Mouse (Mus musculus) myocyte (in vitro differentiated cells): ENCODE data around the gene Mapk8ip3.

Experiments used
- CEBPB ChIP-seq: IDR thresholded peaks from 2 replicates; pipeline ENCODE4 v1.6.1; 2011; ENCODE audit warnings: mild to moderate bottlenecking, moderate library complexity; ENCODE audit not compliant: poor library complexity, insufficient read depth, severe bottlenecking
- E2F4 ChIP-seq: IDR thresholded peaks from one replicate; pipeline ENCODE4 v1.6.1; 2011; ENCODE audit warnings: mild to moderate bottlenecking, control low read depth, moderate library complexity; ENCODE audit not compliant: insufficient read depth
- MAX ChIP-seq: IDR thresholded peaks from one replicate; pipeline ENCODE4 v1.6.1; 2011; ENCODE audit warnings: low read depth, mild to moderate bottlenecking, control low read depth
- MYOD1 ChIP-seq, 3 experiments: IDR thresholded peaks; one replicate each; pipeline ENCODE4 v1.6.1; 2011; ENCODE audit warnings: control low read depth in 2 of 3, low read depth in 2 of 3, mild to moderate bottlenecking in 2 of 3, moderate library complexity in 1 of 3; ENCODE audit not compliant: insufficient read length in 2 of 3, control insufficient read depth in 1 of 3
- MYOG ChIP-seq, 3 experiments: IDR thresholded peaks; one replicate each; pipeline ENCODE4 v1.6.1; 2011; ENCODE audit warnings: control low read depth in 2 of 3, low read depth in 2 of 3, mild to moderate bottlenecking in 2 of 3; ENCODE audit not compliant: insufficient read length in 2 of 3, control insufficient read depth in 1 of 3, insufficient read depth in 1 of 3
- POLR2A ChIP-seq: IDR thresholded peaks from one replicate; pipeline ENCODE4 v1.6.1; 2011; ENCODE audit warnings: low read depth, mild to moderate bottlenecking, control low read depth, moderate library complexity; ENCODE audit not compliant: insufficient read length
- POLR2AphosphoS2 ChIP-seq: IDR thresholded peaks from one replicate; pipeline ENCODE4 v1.6.1; 2011; ENCODE audit warnings: low read depth, control low read depth; ENCODE audit not compliant: insufficient read length
- REST ChIP-seq: IDR thresholded peaks from one replicate; pipeline ENCODE4 v1.6.1; 2011; ENCODE audit warnings: mild to moderate bottlenecking, control low read depth, moderate library complexity; ENCODE audit not compliant: insufficient read depth, insufficient read length
- SRF ChIP-seq: IDR thresholded peaks from one replicate; pipeline ENCODE4 v1.6.1; 2011; ENCODE audit warnings: low read depth; ENCODE audit not compliant: control insufficient read depth, insufficient read length
- TCF12 ChIP-seq: IDR thresholded peaks from one replicate; pipeline ENCODE4 v1.6.1; 2011; ENCODE audit warnings: mild to moderate bottlenecking, control low read depth; ENCODE audit not compliant: poor library complexity, insufficient read depth, severe bottlenecking
- TCF3 ChIP-seq: IDR thresholded peaks from one replicate; pipeline ENCODE4 v1.6.1; 2011; ENCODE audit warnings: low read depth, control low read depth; ENCODE audit not compliant: insufficient read length
- USF1 ChIP-seq: IDR thresholded peaks from one replicate; pipeline ENCODE4 v1.6.1; 2011; ENCODE audit warnings: low read depth, mild to moderate bottlenecking, control low read depth, moderate library complexity

GRCm38 (mm10) chr17:24935666-24936065, 1.1 kb downstream of the Mapk8ip3 start:
- TF ChIP-seq POLR2AphosphoS2 (no peak), USF1 (no peak), POLR2A (no peak), MAX (no peak), SRF (no peak), REST (no peak), TCF3 (no peak), E2F4 (no peak), MYOG (IDR thresholded peaks at IDR 0.05; ENCODE audit: control insufficient read depth in 1 of 3, insufficient read depth in 1 of 3, insufficient read length in 2 of 3, low read depth in 2 of 3) (no peak), CEBPB (no peak), MYOD1 (IDR thresholded peaks at IDR 0.05; ENCODE audit: control insufficient read depth in 1 of 3, insufficient read length in 2 of 3, low read depth in 2 of 3) (no peak), TCF12 (no peak)
